Mouse (Mus musculus): ENCODE data around the gene Mrpl21. TPM values are rescaled to one million over a fixed set of nuclear protein-coding genes. Genes with fewer than 3 reads are reported as not detected.

Mrpl21 gene
- total RNA-seq (2021): 10 to 100 TPM; 77.3 to 80.9 TPM
- long read RNA-seq, experiment 1, transcript Mrpl21-201 (7 exons, 802 nt): major isoform, 88 of 90 reads
- long read RNA-seq, experiment 1, partial matches to known transcripts: 0 of 90 reads
- long read RNA-seq, experiment 1, other reads (novel, unspliced or antisense): 2 of 90 reads
- long read RNA-seq, experiment 2, transcript Mrpl21-201 (7 exons, 802 nt): major isoform, 53 of 53 reads
- long read RNA-seq, experiment 2, partial matches to known transcripts: 0 of 53 reads
- long read RNA-seq, experiment 2, other reads (novel, unspliced or antisense): 0 of 53 reads

DNA sequence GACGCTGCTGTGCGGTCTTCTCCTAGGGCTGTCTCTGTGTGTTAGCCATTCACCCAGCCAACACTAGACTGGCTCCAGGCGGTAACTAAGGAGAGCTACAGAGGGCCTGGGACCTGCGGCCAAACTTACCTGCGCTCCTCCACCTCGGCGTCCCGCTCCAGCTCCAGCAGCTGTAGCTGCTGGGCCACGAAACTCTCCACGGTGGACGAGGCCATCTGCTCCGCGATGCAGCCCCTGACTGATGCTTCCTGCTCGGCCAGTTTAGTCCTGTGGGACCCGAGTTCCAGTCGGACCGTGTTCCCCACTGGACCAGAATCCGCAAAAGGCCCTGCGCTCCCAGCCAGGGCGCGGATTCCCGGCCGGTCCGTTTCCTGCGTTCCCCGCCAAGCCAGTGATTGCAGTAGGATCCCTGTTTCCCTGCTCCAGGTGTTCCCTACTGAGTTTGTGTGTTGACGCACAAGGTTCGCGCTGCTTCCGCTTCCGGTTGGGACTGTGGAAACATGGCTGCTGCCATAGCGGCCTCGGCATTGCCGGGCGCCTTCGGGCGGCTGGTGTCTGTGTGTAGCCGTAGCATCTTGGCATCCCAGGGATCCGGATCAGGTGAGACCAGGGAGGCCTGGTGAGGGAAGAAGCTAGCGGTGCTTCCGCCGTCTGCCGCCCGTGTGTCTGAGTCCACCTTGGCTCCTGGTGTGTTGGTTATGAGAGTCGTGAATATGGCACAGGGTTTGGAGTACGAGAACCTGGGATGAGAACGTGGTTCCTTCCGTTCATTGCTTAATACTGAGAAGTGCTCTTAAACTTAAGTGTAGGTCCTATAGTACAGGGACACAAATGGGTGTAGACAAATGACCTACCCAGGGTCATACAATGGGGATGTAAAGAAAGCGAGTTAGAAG lies at the start of gene Mrpl21, which contains the start of gene Ighmbp2:
TSS of gene Mrpl21 (plus strand) at position 330 of the 896 bp plus-strand sequence.
TSS of gene Ighmbp2 (minus strand) at position 446 of the 896 bp plus-strand sequence.
- DNase-seq: peak; percentile 88 to 94
- intact Hi-C loops (cut with DNase I): loop anchor here (5.0 kb wide), 1 partner anchor 39 kb away; the partner anchor contains the start of gene Cpt1a

DNA sequence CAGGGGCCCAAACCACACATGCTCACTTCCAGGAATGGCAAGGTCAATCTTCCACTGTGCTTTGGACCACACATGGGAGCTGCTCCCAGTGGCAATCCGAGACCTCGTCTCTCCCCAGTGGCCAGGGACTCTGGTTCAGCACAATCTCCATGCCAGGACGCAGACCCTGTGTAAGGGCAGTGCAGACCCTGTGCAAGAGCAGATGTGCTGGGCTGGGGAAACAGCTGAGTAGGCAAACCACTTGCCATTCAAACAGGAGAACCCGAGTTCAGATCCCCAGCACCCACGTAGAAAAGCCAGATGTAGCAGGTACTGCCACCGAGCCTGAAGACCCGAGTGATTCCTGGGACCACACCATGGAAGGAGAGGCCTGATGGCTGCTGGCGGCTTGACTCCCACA lies 22.7 kb upstream of the Mrpl21 start:
- DNase-seq: no peak
- intact Hi-C loops (cut with DNase I): no loop called here

DNA sequence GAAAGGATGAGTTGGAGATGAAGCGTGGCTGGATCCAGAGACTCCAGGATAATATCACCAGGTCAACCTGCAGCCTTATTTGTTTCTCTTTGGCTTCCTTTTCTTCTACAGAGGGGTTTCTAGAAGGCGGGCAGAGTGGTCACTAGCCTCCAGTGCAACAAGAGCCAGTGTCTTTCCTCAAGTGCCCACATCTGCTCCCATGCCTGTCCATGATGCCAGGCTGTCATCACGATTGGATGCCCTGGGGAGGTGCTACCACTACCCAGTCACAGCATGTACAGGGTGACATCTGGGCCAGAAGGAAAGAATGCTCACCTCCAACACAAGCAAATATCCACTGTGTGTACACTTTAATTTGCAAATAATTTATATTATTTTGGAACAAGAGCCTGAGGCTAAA lies 22.1 kb upstream of the Mrpl21 start:
- DNase-seq: no peak
- intact Hi-C loops (cut with DNase I): no loop called here

DNA sequence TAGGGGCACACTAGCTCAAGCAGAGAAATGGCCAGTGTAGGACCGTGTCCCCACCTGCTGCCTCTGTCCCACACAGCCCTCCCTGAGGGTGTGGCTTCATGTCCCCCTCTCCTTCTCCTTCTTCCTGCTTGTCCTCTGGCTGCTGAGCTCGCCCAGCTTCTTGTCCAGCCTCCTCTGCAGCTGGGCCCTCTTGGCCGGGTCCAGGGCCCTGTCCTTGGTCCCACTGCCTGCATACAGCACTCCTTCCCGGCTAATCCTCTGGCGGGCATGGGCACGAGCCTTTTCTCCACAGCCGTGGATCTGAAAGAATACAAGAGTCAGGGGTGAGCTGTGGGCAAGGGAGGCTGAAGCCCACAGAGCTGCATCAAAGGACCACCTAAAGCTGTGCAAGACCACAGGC lies 21.4 kb upstream of the Mrpl21 start:
- intact Hi-C loops (cut with DNase I): no loop called here
- DNase-seq: no peak

DNA sequence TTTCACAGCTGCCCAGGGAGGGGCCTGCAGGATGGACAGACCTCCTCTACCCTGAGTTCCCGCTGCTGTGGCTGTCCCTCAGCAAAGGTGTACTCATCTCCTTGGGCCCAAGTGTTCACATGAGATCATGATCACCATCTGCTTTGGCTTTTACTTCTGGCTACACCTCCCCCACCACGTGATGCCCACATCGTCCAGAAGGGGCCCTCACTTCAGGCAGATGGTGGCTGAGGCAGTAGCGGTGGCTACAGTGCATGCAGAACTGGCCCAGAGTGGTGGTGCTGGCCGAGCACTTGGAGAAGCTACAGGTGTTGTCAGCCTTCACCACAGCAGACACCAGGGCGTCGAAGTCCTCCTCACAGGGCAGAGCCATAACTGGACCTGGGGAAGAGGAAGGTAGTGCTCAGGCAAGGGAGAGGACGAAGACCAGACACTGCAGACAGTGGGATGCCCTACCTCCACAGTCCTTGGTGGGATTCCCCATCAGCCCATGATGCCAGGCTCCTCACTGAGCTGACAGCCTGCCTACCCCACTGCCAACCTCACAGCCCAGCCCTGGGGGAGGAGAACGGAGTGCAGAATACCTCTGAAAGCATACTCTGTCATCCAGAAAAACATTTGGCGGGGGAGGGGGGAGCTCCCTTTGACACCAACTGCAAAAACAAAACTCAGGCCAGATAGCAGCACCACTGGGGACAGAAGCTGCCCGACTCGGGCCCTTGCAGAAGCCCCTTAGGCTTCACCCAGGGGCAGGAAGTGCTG lies 20.8 kb upstream of the Mrpl21 start:
- intact Hi-C loops (cut with DNase I): no loop called here
- no peak for DNase-seq

DNA sequence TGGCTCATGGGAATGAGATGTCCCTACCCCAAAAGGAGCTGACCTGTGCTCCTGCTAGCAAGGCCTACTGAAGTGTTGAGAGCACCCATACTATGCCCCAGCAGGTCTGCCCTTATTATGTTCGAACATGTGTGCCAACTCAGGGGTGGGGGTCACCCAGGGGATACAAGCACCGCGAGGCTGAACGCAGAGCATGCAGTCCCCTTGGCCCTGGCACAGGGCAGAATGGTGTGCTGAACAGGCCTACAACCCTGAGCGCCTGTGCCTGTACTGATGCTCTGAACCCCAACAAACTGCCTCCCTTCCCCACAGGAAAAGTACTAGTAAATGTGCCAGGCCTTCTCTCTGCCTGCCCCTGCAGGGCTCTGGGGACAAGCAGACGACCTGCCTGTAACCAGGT lies 18.4 kb upstream of the Mrpl21 start:
- peak in 1 of 2 experiments; percentile 1 for DNase-seq
- intact Hi-C loops (cut with DNase I): no loop called here

DNA sequence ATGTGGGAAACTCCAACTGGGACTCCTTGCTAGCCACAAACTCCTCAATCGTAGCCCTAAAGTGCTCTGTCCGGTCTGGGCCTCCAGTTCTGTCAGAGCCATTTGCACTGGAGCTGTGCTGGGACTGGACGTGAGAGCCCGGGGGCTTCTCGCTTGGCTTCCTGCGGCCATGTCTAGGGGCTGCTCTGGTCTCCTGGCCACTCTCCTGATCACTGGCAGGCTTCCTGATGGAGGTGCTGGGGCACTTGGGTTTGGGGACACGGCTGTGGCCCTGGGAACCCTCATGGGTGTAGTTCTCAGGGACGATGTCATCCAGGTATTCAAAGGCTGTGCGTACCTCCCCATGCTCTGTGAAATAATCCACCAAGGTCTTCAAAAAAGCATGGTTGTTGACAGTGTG lies 17.5 kb upstream of the Mrpl21 start:
- intact Hi-C loops (cut with DNase I): no loop called here
- peak in 1 of 2 experiments; percentile 1 for DNase-seq

DNA sequence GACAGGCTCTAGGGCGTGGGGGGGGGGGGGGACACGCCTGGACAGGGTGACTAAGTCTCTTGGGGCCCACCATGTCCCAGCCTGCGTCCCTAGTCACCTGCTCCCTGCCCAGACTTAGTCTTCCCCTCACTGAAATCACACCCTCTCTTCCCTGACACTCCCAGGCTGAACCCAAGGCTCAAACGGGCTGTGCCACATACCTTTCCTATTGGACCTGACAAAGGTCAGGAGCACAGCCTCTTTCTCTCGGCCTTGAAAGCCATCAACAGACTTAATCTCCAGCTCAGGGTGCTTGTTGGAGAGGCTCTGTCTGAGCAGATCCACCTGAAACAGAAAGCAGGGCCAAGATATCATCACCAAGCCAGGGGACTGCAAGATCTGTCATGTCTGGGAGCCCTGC lies 16.6 kb upstream of the Mrpl21 start:
- intact Hi-C loops (cut with DNase I): no loop called here
- no peak for DNase-seq

DNA sequence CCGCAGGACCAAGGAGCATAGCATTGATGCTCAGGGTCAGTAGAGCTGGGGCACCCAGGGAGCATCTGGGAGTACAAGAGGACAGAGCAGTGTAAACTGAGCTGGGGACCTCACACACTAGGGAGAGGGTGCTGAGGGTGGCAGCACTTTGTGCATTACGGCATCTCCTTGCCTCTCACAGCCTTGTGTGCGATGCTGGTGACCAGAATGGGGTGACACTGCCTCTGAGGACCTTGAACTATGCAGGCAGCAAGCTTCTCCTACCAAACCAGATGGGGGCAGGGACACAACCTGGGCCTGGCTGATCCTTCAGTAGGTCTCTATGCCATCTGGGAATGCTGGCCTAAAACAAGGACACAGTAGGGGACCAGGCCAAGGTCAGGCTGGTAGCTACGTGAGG lies 16.0 kb upstream of the Mrpl21 start:
- intact Hi-C loops (cut with DNase I): no loop called here
- DNase-seq: no peak

DNA sequence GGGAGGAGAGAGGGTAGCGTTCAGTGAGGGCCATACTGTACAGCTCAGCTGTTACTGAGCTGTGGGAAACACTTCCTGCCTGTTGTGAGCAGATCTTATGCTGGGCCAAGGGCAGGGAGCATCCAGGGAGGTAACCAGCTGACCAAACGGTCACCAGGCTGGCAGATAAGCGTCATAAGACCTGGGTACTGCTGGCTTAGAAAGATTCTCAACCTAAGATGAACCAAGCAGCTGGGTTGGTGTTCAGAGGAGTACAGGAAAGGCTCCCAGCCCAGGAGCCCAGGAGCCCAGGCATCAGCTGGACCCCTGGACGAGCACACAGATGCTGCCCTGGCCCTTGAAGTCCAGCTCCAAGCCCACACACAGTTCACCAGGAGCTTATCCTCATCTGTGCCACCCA lies 15.4 kb upstream of the Mrpl21 start:
- DNase-seq: peak in 1 of 2 experiments; percentile 0
- intact Hi-C loops (cut with DNase I): no loop called here

DNA sequence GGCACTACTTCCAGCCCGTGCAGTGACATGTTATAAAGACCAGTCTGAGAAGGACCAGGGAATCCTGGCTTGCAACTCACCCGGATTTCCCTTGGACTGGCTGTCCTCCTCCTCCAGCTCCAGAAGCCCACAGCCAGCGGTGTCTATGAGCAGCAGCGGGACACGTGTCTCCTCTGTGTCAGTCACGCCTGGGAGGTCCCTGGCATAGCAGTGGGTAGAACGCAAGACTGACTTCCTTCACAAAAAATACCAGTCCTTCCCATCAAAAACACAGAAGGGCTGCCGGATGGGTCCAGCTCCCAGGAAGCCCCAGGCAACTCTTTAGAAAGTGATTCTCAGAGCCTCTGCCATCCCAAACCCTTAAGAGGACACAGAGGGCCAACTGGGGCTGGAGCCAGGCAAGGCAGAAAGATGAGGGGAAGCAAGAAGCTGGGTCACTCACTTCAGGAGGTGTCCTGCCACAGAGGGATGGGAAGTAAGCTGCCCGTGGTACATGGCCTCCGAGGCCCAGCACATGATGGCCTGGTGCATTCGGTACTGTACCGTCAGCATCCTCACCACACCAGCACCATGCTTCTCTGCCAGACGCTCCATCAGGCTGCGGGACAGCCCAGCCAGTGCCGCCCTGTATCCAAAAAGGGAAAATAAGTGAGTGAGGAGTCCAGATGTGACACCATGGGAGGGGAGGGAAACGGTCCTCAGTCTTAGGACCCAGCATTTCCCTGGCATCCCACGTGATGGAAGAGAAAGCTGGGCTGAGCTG lies 14.3 kb upstream of the Mrpl21 start:
- intact Hi-C loops (cut with DNase I): no loop called here
- no peak for DNase-seq

DNA sequence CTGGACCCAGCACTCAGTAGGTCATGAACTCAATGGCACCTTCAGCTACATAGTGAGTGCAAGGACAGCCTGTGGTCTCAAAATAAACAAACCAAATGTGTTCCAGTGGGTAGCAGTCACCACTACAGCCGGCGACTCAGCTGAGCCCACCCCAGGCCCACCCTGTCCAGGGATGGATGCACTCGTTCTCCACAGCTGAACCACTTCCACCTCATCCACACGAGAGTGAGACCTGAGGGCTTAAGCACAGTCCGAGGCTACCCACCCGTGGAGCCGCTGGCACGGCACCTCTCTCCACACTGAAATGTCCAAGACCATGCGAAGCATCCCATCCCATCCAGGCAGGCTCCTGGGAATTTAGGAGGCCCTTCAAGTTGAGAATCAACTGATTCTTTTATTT lies 13.4 kb upstream of the Mrpl21 start:
- intact Hi-C loops (cut with DNase I): no loop called here
- no peak for DNase-seq

DNA sequence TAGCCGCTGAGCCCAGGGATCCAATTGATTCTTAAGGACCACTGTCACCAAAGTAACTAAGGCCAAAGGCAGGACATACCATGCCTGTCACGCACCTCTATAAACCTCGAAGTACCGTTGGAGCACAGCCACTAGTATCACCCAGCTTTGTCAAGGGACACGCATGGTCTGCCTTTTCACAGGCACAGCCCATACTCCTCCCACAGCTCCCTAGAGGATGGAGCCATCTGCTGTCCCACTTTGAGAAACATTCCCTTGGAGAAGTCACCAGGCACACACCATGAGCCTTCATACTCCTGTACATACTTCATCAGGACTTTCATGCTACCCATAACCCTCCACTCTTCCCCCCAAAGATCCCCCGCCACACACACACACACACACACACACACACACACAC lies 12.9 kb upstream of the Mrpl21 start:
- intact Hi-C loops (cut with DNase I): no loop called here
- DNase-seq: no peak

DNA sequence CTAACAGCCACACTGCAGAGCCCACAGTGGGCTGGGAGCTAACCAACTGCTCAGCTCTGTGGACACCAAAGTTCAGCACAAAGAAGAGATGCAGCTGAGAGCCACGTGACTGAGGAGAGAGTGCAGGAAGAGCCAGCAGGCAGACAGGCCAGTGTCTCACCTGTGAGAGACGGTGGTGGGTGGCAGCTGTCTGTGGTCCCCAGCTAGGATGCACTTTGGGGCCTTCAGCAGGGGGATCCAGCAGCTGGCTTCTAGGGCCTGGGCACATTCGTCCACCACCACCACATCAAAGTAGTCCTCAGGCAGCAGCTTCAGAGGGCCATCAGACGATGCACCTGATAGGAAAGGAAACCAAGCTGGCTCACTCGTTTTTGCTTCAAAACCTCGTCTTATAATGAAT lies 11.3 kb upstream of the Mrpl21 start:
- no peak for DNase-seq
- intact Hi-C loops (cut with DNase I): no loop called here

DNA sequence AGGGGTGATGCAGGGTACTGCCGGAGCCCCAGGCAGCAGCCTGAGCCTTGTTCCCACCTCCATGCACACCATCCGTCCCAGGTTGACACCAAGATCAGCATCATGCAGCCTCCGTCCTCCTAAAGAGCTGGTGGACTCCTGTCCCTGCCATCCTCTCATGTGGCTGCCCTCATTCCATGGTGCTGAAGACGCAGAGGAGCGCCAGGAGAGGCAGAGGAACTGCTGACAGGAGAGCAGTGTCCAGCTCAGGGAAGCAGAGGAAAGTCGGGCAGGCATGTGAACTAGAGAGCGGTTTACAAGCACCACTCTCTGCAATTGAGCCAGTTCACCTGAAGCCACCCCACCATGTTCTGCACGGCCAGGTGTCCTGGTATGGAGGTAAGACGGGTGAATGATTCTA lies 9.4 kb upstream of the Mrpl21 start:
- intact Hi-C loops (cut with DNase I): no loop called here
- no peak for DNase-seq

DNA sequence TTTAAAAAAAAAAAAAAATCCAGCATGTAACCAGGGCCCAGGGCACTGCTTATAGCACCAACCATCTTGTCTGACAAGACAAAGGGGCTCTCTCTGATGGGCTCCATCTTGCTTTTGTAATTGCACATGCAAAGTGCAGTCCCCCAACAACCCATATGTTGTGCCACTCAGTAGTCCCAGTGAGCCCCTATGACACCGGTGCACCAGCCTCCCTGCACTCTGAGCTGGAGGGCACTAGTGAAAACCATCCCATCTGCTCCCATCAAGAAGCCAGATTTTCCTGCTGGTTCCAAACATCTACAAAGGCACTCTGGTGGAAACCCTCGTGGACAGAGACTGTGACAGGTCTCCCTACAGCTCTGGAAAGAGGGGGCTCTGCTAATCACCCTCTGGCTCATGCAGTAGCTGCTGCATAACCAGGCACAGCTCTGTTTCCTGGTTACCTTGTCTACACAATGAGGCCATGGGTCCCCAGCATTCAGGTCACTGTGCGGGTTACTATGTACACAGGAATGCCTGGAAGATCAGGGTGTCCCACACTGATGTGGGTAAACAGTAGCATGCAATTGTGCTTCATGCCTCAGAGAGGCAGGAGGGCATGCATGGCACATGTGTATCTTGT lies 6.8 kb upstream of the Mrpl21 start:
- intact Hi-C loops (cut with DNase I): no loop called here
- no peak for DNase-seq

DNA sequence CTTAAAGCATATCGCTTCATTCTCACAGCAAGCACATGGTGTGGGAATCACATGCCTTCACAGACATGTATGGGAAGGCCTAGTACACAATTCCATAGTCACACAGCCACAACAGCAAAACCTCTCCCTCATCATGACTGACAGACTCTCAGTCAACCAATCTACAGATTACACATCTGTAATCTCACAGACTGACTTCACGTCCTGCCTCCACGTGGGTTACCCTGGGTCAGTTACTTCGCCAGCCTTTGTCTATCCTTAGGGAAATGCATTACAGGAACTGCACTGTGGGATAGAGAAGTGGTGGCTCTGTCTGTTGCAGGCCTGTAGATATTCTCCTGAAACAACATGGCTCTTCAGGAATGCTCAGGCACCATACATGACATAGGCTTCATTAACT lies 815 bp upstream of the Mrpl21 start:
- intact Hi-C loops (cut with DNase I): loop anchor here (5.0 kb wide), 1 partner anchor 40 kb away; the partner anchor contains the start of gene Cpt1a

DNA sequence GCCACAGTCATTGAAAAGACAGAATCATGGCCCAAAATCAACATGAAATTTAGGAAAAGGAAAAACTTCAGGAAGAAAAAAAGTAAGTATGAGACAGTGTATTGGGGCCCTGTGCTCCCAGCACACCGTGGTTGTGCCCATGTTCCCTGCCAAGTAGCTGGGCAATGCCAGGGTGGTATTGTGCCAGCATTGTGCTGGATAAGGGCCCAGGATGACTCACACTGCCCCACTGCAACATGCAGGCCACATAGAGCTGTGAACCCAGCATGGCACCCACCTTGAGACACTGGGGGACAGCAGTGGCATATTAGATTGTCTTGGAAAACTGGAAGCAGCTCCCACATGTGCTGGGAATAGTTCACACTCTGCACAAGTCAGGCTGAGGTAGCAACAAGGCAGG lies 6.3 kb downstream of the Mrpl21 start:
- intact Hi-C loops (cut with DNase I): no loop called here
- no peak for DNase-seq

More for the DNA sequence above, 815 bp upstream of the Mrpl21 start:
- DNase-seq: no peak

DNA sequence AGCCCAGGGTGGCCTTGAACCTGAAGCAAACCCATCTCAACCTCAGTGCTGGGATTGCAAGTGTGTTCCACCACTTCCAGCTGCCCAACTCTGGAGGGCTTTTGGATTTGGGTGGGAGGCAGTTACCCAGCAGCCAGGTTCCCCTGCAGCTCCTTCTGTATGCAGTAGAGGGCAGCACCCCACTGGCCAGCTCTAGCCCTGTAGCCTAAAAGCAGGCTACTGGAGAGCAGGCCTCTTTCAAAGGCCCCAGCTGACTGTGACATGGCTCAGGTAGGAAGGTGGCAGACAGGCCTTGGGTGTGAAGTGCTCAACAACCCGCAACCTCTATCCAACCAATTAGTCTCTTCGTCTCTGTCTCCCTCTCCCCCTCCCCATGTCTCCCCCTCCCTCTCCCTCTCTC lies 9.3 kb downstream of the Mrpl21 start:
- DNase-seq: peak; percentile 74 to 82
- intact Hi-C loops (cut with DNase I): loop anchor here (2.0 kb wide), 2 partner anchors 29 to 159 kb away; no protein-coding TSS in a partner anchor

DNA sequence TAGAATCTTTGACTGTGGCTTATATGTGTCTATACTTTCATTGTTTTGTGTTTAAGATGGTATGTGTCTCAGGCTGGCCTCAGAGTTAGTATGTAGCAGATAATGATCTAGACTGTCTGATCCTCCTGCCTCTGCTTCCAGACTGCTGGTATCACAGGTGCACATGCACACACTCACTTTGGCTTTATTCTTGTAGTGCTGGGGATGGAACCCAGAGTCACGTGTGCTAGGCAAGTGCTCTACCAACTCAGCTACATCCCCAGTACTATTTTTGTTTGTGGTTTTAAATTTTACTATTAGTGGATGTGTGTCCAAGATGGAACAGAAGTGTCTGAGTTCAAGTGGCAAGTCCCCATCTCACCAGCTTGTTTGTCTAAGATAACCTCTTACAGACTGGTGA lies 10.3 kb downstream of the Mrpl21 start:
- intact Hi-C loops (cut with DNase I): loop anchor here (2.0 kb wide), 2 partner anchors 28 to 158 kb away; no protein-coding TSS in a partner anchor
- no peak for DNase-seq

Measured in heart, postnatal 14 days (tissue).